Mouse (Mus musculus) embryonic facial prominence, embryonic 14.5 days (tissue): ENCODE measurements around the gene Nphp1. TPM values are rescaled to one million over a fixed set of nuclear protein-coding genes. Genes with fewer than 3 reads are reported as not detected.

Experiments
- ATAC-seq: fragments of 200-750 bp; cut with Nextera tagmentation; 2 replicates; pipeline ENCODE4 v1.8.0; 2017; ENCODE audit warnings: low read depth, moderate number of reproducible peaks, moderate TSS enrichment
- DNase-seq: peaks from one replicate; pipeline ENCODE4 v3.0.0-alpha.2; 2015; ENCODE audit warnings: low spot score
- H3K27ac ChIP-seq: fragments of 300-500 bp; sonication (generic); replicated peaks from 2 replicates; pipeline ENCODE4 v1.5.1; 2014; ENCODE audit warnings: low read depth, mild to moderate bottlenecking, low read length, moderate library complexity
- H3K27me3 ChIP-seq: fragments of 300-500 bp; sonication (generic); replicated peaks from 2 replicates; pipeline ENCODE4 v1.6.1; 2014; ENCODE audit warnings: low read length; ENCODE audit not compliant: control insufficient read depth, insufficient read depth
- H3K36me3 ChIP-seq: fragments of 300-500 bp; sonication (generic); 2 replicates; pipeline ENCODE4 v1.6.1; 2014; ENCODE audit warnings: low read length, mixed read lengths; ENCODE audit not compliant: control insufficient read depth, insufficient read depth
- H3K4me1 ChIP-seq: fragments of 300-500 bp; sonication (generic); 2 replicates; pipeline ENCODE4 v1.6.1; 2014; ENCODE audit warnings: antibody characterized with exemption, low read length; ENCODE audit not compliant: control insufficient read depth, insufficient read depth
- H3K4me2 ChIP-seq: fragments of 300-500 bp; sonication (generic); 2 replicates; pipeline ENCODE4 v1.6.1; 2014; ENCODE audit warnings: low read depth, mild to moderate bottlenecking, low read length, moderate library complexity, mixed read lengths
- H3K4me3 ChIP-seq: fragments of 300-500 bp; sonication (generic); 2 replicates; pipeline ENCODE4 v1.5.1; 2014; ENCODE audit warnings: low read depth, mild to moderate bottlenecking, low read length
- H3K9ac ChIP-seq: fragments of 300-500 bp; sonication (generic); 2 replicates; pipeline ENCODE4 v1.6.1; 2014; ENCODE audit warnings: low read depth, mild to moderate bottlenecking, low read length, moderate library complexity, mixed read lengths
- H3K9me3 ChIP-seq: fragments of 300-500 bp; sonication (generic); 2 replicates; pipeline ENCODE4 v1.6.1; 2016; ENCODE audit warnings: low read length; ENCODE audit not compliant: control insufficient read depth
- WGBS: fragments of 180-500 bp; shearing (Covaris S2); extraction: QIAGEN DNeasy Blood & Tissue Kit; methylation state at CpG from one replicate; pipeline ENCODE4 v1.1.7; 2014; 5-methylcytosine and 5-hydroxymethylcytosine counted together
- polyA plus RNA-seq: library from polyadenylated mRNA; unstranded; fragments of >200 nt; fragmentation: Nextera tagmentation; extraction: Ambion mirVana; gene quantifications from 2 replicates; pipeline ENCODE4 v1.2.1, GENCODE M21; 2014

The Nphp1 gene
- 27.4 and 28.3 TPM in 2 replicates for polyA plus RNA-seq

- Histone ChIP-seq H3K36me3 (no peaks in the 10 kb centered on the region), H3K9ac (peak within 1 kb of the TSS; percentile 78), H3K27me3 (no peaks in the 10 kb centered on the region), H3K9me3 (no peaks in the 10 kb centered on the region), H3K27ac (peak within 1 kb of the TSS; percentile 59; the same call in 1 of the 2 replicates), H3K4me1 (peaks cover 20% of the 10 kb centered on the region), H3K4me3 (peak within 1 kb of the TSS; percentile 81), H3K4me2 (peak within 1 kb of the TSS; percentile 77)
- ATAC-seq (peak; percentile 88), DNase-seq (peak; percentile 95)
- 1% methylated on average over 40 of the region's 40 CpGs for WGBS
Observed at GRCm38 (mm10) chr2:127788440-127789116, at the start of gene Nphp1. Gene Nphp1 (minus strand): TSS chr2:127788897.

- H3K27ac ChIP-seq, result no peak overlapping the region
- no peak overlapping the region for H3K9ac ChIP-seq
- peaks cover 3% of the 10 kb centered on the region; the same call in 1 of the 2 replicates for H3K27me3 ChIP-seq
- 11% methylated on average over 2 of the region's 2 CpGs for WGBS
- no peak overlapping the region for H3K4me3 ChIP-seq
- H3K4me1 ChIP-seq, result no peaks in the 10 kb centered on the region; the same call in 1 of the 2 replicates
- H3K36me3 ChIP-seq, result peaks cover 5% of the 10 kb centered on the region; the same call in 1 of the 2 replicates
- H3K4me2 ChIP-seq, result no peak overlapping the region
- peak; percentile 49 for DNase-seq
- no peaks in the 10 kb centered on the region for H3K9me3 ChIP-seq
- no peak for ATAC-seq
Observed at GRCm38 (mm10) chr2:127832833-127833190, 44.1 kb upstream of the Nphp1 start.

DNA sequence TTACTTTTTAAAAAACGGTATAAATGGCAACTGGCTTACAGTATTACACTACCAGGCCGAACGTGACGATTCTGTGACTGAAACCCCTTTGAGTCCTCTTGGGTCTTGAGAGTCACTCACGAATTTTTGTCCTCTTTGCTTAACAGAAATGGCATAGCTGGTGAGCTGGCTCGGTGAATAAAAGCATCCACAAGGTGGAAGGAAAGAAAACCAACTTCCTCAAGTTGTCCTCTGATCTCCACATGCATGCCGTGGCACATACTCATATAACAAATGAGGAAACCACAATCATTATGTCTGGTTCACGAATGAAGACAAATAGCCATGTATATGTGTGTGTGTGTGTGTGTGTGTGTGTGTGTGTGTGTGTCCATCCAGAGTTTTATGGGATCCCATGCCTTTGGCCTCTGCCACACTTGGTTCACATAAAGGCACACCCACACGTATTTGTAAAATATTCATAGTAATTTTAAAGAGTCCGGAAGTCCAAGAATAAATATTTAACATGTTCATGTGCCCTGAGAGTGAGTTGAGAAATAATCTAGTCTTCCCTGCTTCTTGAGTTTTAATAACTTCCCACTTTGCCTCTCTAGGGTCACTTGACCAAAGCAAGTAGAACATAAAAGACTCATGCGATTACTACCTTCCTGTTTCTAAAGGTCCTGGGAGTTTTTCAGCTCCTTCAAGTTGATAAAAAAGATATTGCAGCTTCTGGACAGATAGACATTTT is 43.6 kb upstream of the Nphp1 start:
- H3K4me3 ChIP-seq, result peak overlapping the region; percentile 74
- no peaks in the 10 kb centered on the region; the same call in 1 of the 2 replicates for H3K4me1 ChIP-seq
- peaks cover 6% of the 10 kb centered on the region for H3K36me3 ChIP-seq
- no peaks in the 10 kb centered on the region for H3K9me3 ChIP-seq
- H3K4me2 ChIP-seq, result peak overlapping the region; percentile 80
- H3K27me3 ChIP-seq, result no peaks in the 10 kb centered on the region; the same call in 1 of the 2 replicates
- 38% methylated on average over 11 of the region's 11 CpGs for WGBS
- ATAC-seq, result peak; percentile 54; the same call in 1 of the 2 replicates
- H3K9ac ChIP-seq, result peak overlapping the region; percentile 32; the same call in 1 of the 2 replicates
- DNase-seq, result no peak
- H3K27ac ChIP-seq, result no peak overlapping the region

- Histone ChIP-seq H3K36me3 (peaks cover 10% of the 10 kb centered on the region), H3K4me1 (no peaks in the 10 kb centered on the region; the same call in 1 of the 2 replicates), H3K4me3 (peak within 1 kb of the TSS; percentile 74), H3K27me3 (no peaks in the 10 kb centered on the region), H3K9ac (peak within 1 kb of the TSS; percentile 63), H3K27ac (no peak within 1 kb of the TSS), H3K9me3 (no peaks in the 10 kb centered on the region), H3K4me2 (peak within 1 kb of the TSS; percentile 80)
- DNase-seq, result peak; percentile 98
- peak; percentile 98 for ATAC-seq
- 0% methylated on average over 45 of the region's 56 CpGs for WGBS
Observed at GRCm38 (mm10) chr2:127831401-127832102, 42.9 kb upstream of the Nphp1 start, which contains the start of gene Bub1. Gene Bub1 (minus strand): TSS chr2:127831865.

DNA sequence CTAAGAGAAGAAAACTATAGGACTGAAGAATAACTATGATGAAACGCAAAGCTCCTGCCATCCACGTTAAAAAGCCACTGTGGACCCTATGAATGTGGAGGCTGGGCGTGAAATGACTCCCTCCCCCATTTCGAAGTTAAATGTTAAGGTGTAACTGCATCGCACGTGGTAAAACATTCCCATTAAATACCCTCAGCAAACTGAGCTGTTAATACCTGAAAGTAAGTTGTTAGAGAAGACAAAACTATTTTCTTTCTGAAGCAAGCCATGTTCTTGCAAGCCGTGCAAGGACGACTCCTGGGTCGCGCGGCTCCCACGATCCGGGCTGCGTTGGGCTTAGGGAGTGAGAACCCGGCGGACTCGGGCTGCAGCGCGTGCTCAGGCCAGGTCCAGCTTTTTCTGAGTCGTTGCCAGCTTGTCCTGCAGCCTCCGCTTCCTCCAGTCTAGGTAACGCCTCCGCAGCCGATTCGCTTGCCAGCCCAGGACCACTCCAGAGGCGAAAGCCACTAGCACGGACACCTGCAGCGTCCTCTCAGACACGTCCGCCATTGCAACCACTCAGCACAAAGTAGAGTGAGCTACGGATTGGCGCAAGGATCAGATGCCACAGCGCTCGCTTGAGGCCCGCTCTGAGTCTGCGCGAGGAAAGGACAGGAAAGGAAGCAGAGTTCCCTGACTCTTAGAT is 3.4 kb upstream of the Nphp1 start, which contains the start of gene Mtln:
Gene Mtln (minus strand): TSS at position 570 of the 685 bp plus-strand sequence.
- H3K4me1 ChIP-seq, result peaks cover 20% of the 10 kb centered on the region
- H3K9ac ChIP-seq, result peak within 1 kb of the TSS; percentile 81
- H3K36me3 ChIP-seq, result no peaks in the 10 kb centered on the region
- peak within 1 kb of the TSS; percentile 78 for H3K27ac ChIP-seq
- peak within 1 kb of the TSS; percentile 72 for H3K4me3 ChIP-seq
- no peaks in the 10 kb centered on the region for H3K27me3 ChIP-seq
- no peaks in the 10 kb centered on the region for H3K9me3 ChIP-seq
- ATAC-seq (peak; percentile 97), DNase-seq (peak; percentile 96)
- H3K4me2 ChIP-seq, result peak within 1 kb of the TSS; percentile 74
- WGBS, result 2% methylated on average over 37 of the region's 37 CpGs

DNA sequence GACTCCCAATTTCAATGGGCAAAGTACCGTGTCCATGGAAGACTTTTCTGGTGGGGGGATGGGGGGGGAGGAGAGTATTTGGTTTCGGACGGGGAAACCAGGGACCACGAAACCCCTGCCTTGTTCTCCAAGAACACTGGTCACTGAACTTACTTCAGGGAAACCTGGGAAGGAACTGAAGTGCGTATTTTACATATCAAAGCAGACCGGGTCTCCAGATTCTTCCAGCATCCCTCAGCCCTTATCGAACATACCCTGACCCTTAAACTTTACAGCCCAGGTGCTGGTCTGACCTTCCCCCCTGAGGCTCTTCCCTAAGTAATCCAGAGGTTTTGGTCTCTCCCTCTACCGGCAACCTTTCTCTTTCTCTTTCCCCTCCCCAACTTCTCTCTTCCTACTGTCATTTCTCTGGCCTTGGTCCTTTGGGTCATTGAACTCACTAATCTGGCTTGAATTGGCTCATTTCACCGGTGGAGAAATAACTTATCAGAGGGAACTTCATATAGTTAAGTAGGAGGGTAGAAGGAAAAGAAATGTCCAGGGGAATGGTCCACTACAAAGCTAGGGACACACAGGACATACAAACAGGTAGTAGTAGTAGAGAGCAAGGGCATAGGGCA is 1.1 kb upstream of the Nphp1 start:
- Histone ChIP-seq H3K4me2 (peak overlapping the region; percentile 77), H3K27me3 (no peaks in the 10 kb centered on the region), H3K9ac (0 out of 2 replicates have a peak overlapping the region, but pooled peaks have one; percentile 78), H3K27ac (0 out of 2 replicates have a peak overlapping the region, but pooled peaks have one; percentile 59), H3K9me3 (no peaks in the 10 kb centered on the region), H3K4me1 (peaks cover 20% of the 10 kb centered on the region), H3K4me3 (peak overlapping the region; percentile 81), H3K36me3 (no peaks in the 10 kb centered on the region)
- WGBS, result 27% methylated on average over 9 of the region's 9 CpGs
- ATAC-seq (no peak), DNase-seq (no peak)

DNA sequence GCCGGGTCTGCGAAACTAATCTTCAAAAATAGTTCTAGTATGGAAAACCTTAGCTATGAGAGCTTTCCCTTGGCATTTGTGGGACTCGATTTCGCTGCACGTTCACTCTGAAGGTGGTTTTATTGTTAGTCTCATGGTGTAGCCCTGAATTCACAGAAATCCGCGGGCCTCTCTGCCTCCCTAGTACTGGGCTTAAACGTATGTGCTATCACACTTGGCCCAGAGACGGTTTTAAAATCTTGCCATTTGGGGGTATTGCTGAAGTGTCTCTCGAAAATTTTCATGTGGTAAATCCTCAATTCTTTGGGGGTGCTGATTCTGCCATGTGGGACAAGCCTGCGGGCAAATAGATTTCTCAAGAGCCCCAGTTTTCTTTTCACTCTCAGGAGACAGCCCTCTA is 441 bp upstream of the Nphp1 start:
- Histone ChIP-seq H3K4me3 (peak overlapping the region; percentile 81), H3K27me3 (no peaks in the 10 kb centered on the region), H3K36me3 (no peaks in the 10 kb centered on the region), H3K9me3 (no peaks in the 10 kb centered on the region), H3K27ac (peak overlapping the region; percentile 59; the same call in 1 of the 2 replicates), H3K4me1 (peaks cover 20% of the 10 kb centered on the region), H3K4me2 (peak overlapping the region; percentile 77), H3K9ac (peak overlapping the region; percentile 78)
- WGBS, result 4% methylated on average over 11 of the region's 11 CpGs
- DNase-seq (peak; percentile 5), ATAC-seq (no peak)
